Mouse (Mus musculus) embryonic stem cell, embryonic (primary cell): ENCODE measurements around the gene Pax8.

Experiments
- CTCF ChIA-PET, 4 experiments: fragments of 300-600 bp in 2 of 4; fragments of 350-600 bp in 2 of 4; sonication (Branson Sonifier 250); formaldehyde crosslinking; loops; one replicate each; lab custom pipeline; 2022; ENCODE audit warnings: inconsistent platforms in 2 of 4; lab: Charles Lee
- POLR2A ChIA-PET, 4 experiments: fragments of 300-600 bp in 2 of 4; fragments of 350-600 bp in 2 of 4; sonication (Branson Sonifier 250); formaldehyde crosslinking; loops; one replicate each; lab custom pipeline; 2022; ENCODE audit warnings: antibody characterized with exemption in 4 of 4, inconsistent platforms in 1 of 4; lab: Charles Lee

Pax8 gene

DNA sequence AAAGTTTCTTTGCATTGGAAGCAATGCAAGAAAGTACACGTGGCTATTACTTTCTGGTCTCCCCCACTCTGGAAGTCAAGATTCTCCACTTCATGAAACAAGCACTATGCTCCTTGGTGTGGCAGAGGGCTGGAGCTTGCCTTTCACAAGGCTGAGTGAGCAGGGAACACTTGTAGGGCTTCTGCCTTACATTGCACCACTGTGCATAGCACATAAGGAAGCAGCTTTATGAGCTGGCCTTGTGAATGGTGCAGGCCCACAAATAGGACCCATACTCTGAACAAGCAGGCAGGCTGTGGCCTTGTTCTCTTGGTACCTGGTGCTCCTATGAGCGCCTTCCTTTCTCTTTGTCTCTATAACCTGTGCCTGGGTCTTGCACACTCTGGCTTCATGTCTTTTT, 82.1 kb downstream of the Pax8 start:
- ChIA-PET POLR2A (no interaction called here), CTCF (no interaction called here)

GRCm38 (mm10) chr2:24387361-24388283, 87.8 kb downstream of the Pax8 start:
- ChIA-PET CTCF (interaction anchor here in 1 of 4 experiments (0.7 kb wide), 1 partner anchor 205 kb away, joined by 3 read pairs; no protein-coding TSS in a partner anchor), POLR2A (interaction anchor here in 2 of 4 experiments (1.0 to 1.6 kb wide), 5 partner anchors 8 to 73 kb away, joined by 3 to 4 read pairs (median 3); no protein-coding TSS in a partner anchor)

DNA sequence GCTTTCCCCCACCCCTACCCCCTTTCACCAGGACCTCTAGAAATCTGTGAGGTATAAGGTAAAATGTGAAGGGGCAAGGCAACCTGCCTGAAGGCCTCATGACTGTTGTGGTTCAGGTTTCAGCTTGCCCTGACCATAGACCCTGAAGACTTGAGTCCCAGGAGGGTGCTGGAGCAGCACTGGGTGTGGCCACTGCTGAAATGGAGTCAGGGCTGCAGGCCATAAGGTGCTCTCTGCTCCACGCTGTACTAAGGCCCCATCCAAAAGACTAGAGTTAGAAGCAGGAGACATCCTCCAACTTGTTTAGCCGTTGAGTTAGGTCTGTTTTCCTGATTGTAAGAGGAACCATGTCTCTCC, 88.5 kb downstream of the Pax8 start:
- CTCF ChIA-PET = interaction anchor here in 1 of 4 experiments (1.0 to 1.3 kb wide), 2 partner anchors 18 to 23 kb away, joined by 3 to 5 read pairs; no protein-coding TSS in a partner anchor
- POLR2A ChIA-PET = interaction anchor here in 2 of 4 experiments (0.8 to 1.6 kb wide), 7 partner anchors 9 to 74 kb away, joined by 3 to 4 read pairs (median 4); no protein-coding TSS in a partner anchor

DNA sequence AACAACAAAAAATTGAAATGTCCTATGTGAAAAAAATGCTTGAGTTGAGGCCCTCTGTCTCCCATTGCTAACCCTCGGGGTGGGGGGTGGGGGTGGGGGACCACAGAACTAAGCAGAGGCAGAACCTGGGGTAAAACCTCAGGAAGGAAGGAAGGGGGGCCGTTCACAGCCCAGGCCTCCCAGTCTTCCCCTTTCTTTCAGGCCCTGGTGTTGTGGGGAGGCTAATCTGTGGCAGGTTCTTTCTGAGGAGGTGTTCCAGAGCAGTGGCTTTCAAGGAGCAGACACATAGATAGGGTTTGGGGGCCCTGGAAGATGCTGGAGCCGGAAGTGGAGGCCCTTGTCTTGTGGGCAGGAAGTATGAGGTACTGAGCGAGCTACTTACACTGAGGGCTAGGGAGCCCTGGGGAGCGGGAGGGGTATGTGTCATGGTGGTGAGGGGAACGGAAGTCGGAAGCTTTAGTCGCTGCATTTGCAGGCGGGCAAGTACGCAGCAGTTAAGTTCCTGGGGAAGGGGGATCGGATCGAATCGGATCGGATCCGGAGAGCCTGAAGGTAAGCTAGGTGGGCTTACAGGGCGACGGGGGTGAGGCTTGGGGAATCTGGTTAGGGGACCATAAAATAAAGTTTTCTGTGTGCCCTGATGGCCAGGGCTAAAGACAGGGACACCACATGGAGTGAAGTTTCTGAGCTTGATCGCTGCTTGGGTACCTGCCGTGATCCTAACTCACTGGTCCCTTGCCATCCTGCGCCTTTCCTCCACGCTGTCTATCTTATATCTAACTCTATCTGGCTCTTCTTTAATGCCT, 89.0 kb downstream of the Pax8 start:
- ChIA-PET POLR2A (interaction anchor here in 2 of 4 experiments (0.8 to 1.6 kb wide), 6 partner anchors 8 to 74 kb away, joined by 3 to 4 read pairs (median 4); no protein-coding TSS in a partner anchor), CTCF (interaction anchor here in 1 of 4 experiments (1.0 to 1.3 kb wide), 2 partner anchors 19 to 23 kb away, joined by 3 to 5 read pairs; no protein-coding TSS in a partner anchor)

- POLR2A ChIA-PET = interaction anchor here in 2 of 4 experiments (1.0 to 1.4 kb wide), 2 partner anchors 19 to 184 kb away, joined by 3 read pairs; no protein-coding TSS in a partner anchor
These were observed 90.1 kb downstream of the Pax8 start for GRCm38 (mm10) chr2:24385111-24385961.

GRCm38 (mm10) chr2:24384393-24384792, 91.0 kb downstream of the Pax8 start:
- ChIA-PET CTCF (interaction anchor here in 1 of 4 experiments (1.2 kb wide), 1 partner anchor 26 kb away, joined by 4 read pairs; no protein-coding TSS in a partner anchor), POLR2A (interaction anchor here in 1 of 4 experiments (1.4 kb wide), 1 partner anchor 18 kb away, joined by 3 read pairs; no protein-coding TSS in a partner anchor)

More at GRCm38 (mm10) chr2:24385111-24385961, 90.1 kb downstream of the Pax8 start:
- CTCF ChIA-PET = interaction anchor here in 2 of 4 experiments (1.1 to 1.2 kb wide), 2 partner anchors 27 to 106 kb away, joined by 4 read pairs; no protein-coding TSS in a partner anchor

- CTCF ChIA-PET = interaction anchor here in 1 of 4 experiments (1.2 kb wide), 1 partner anchor 26 kb away, joined by 4 read pairs; no protein-coding TSS in a partner anchor
These were observed 91.8 kb downstream of the Pax8 start for GRCm38 (mm10) chr2:24383636-24384035.

GRCm38 (mm10) chr2:24382456-24383230, 92.8 kb downstream of the Pax8 start:
- ChIA-PET CTCF (interaction anchor here in 1 of 4 experiments (1.2 kb wide), 1 partner anchor 398 kb away, joined by 3 read pairs; no protein-coding TSS in a partner anchor), POLR2A (no interaction called here)

More at GRCm38 (mm10) chr2:24383636-24384035, 91.8 kb downstream of the Pax8 start:
- POLR2A ChIA-PET = no interaction called here

DNA sequence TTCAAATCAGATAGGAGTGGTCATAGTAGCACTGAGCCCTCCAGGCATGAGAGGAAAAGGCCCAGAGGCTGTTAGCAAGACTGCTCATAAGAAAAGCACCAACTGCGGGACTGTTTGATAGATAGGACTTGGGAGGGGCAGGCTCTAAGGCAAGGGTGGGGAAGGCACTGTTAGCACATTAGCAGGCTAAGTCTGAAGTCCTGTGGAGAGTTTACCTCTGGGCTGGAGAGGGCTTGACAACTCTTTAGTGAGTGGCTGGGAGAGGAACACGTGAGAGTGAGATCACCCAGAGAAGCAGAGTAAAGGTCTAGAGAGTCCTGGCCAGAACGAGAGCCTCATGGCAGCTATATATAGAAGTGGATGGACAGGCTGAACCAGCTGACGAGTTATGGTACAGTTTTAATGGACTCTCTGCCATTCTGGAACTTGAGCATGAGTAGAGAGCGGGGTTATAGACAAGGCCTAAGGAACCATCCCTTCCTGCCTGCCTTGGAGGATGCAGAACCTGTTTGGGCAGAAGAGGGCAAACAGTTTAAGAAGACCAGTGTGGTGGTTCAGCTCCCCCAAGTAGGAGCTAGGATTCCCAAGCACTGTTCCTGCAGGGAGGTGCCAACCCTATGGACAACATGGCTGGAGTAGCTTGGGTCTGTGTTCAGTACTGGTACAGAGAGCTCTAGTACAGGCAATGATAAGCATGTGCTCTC, 96.5 kb downstream of the Pax8 start:
- ChIA-PET CTCF (interaction anchor here in 1 of 4 experiments (1.6 kb wide), 1 partner anchor 27 kb away, joined by 4 read pairs; no protein-coding TSS in a partner anchor), POLR2A (no interaction called here)
